Mouse (Mus musculus) CH12.LX (cell line): ENCODE results near the gene Gm47791. TPM values are rescaled to one million over a fixed set of nuclear protein-coding genes. Genes with fewer than 3 reads are reported as not detected.
A peak's percentile ranks its signal among the peaks of the same experiment; 100 is the strongest.

Source experiments
- DNase-seq: peaks from one replicate; pipeline ENCODE4 v3.0.0-alpha.2; 2013; ENCODE audit errors: extremely low read depth
- H3K27ac ChIP-seq: 2 replicates; pipeline ENCODE4 v1.5.1; 2012; ENCODE audit warnings: low read depth, mild to moderate bottlenecking, control low read depth, moderate library complexity; ENCODE audit not compliant: insufficient read depth
- H3K27me3 ChIP-seq: replicated peaks from 2 replicates; pipeline ENCODE3; 2012; ENCODE audit warnings: inconsistent platforms
- H3K36me3 ChIP-seq, 2 experiments: replicated peaks in 1 of 2; 2 replicates each; pipeline versions ENCODE3 to v1.6.1; 2012; ENCODE audit warnings: inconsistent platforms in 1 of 2, low read length in 1 of 2, mild to moderate bottlenecking in 1 of 2, mixed read lengths in 1 of 2, moderate library complexity in 1 of 2; ENCODE audit not compliant: control insufficient read depth in 1 of 2, insufficient read depth in 1 of 2
- H3K4me1 ChIP-seq, 2 experiments: 2 replicates each; pipeline ENCODE4 v1.6.1; 2012; ENCODE audit warnings: inconsistent platforms in 1 of 2, moderate library complexity in 1 of 2; ENCODE audit not compliant: insufficient read depth in 2 of 2, control insufficient read depth in 1 of 2
- H3K4me2 ChIP-seq: 2 replicates; pipeline ENCODE4 v1.6.1; 2012; ENCODE audit warnings: low read depth, mild to moderate bottlenecking, control low read depth; ENCODE audit not compliant: poor library complexity, insufficient read depth, severe bottlenecking
- H3K4me3 ChIP-seq, 3 experiments: fragments of 150-350 bp in 1 of 3; sonication (generic) in 1 of 3; replicated peaks in 1 of 3; 2 replicates each; pipeline versions ENCODE3 to v1.5.1; 2011 to 2012; ENCODE audit warnings: low read depth in 2 of 3, low read length in 2 of 3, mild to moderate bottlenecking in 2 of 3, moderate library complexity in 2 of 3, control low read depth in 1 of 3, improper control_type of control experiment in 1 of 3, inconsistent platforms in 1 of 3, mixed read lengths in 1 of 3; ENCODE audit not compliant: poor library complexity in 1 of 3
- H3K79me2 ChIP-seq: replicated peaks from 2 replicates; pipeline ENCODE4 v1.6.1; 2012; ENCODE audit warnings: mild to moderate bottlenecking, moderate library complexity; ENCODE audit not compliant: control insufficient read depth, poor library complexity, insufficient read depth, severe bottlenecking; ENCODE audit errors: extremely low read depth
- H3K9ac ChIP-seq: 2 replicates; pipeline ENCODE4 v1.6.1; 2012; ENCODE audit warnings: low read depth, mild to moderate bottlenecking, control low read depth, moderate library complexity; ENCODE audit not compliant: insufficient read depth
- H3K9me3 ChIP-seq: replicated peaks from 2 replicates; pipeline ENCODE3; 2012; ENCODE audit warnings: low read length, inconsistent platforms, mixed read lengths
- CHD1 ChIP-seq: IDR thresholded peaks from 2 replicates; pipeline ENCODE4 v1.6.1; 2012; ENCODE audit warnings: low read depth, low read length, improper control_type of control experiment, inconsistent platforms
- CHD2 ChIP-seq: IDR thresholded peaks from 2 replicates; pipeline ENCODE4 v1.6.1; 2011; ENCODE audit warnings: low read length, improper control_type of control experiment
- CTCF ChIP-seq, 2 experiments: IDR thresholded peaks in 1 of 2; conservative IDR thresholded peaks in 1 of 2; 2 replicates each; pipeline ENCODE4 v1.5.1; 2011 to 2012; ENCODE audit warnings: low read depth in 2 of 2, low read length in 2 of 2, improper control_type of control experiment in 1 of 2, inconsistent platforms in 1 of 2, mild to moderate bottlenecking in 1 of 2, moderate library complexity in 1 of 2
- EP300 ChIP-seq: IDR thresholded peaks from 2 replicates; pipeline ENCODE4 v1.6.1; 2011; ENCODE audit warnings: low read length, improper control_type of control experiment
- HCFC1 ChIP-seq: IDR thresholded peaks from 2 replicates; pipeline ENCODE4 v1.6.1; 2012; ENCODE audit warnings: low read depth, mild to moderate bottlenecking, inconsistent platforms, low read length, improper control_type of control experiment
- IRF4 ChIP-seq: IDR thresholded peaks from 2 replicates; pipeline ENCODE4 v1.6.1; 2014; ENCODE audit warnings: low read depth, mild to moderate bottlenecking, inconsistent platforms, low read length, improper control_type of control experiment
- JUN ChIP-seq: IDR thresholded peaks from 2 replicates; pipeline ENCODE4 v1.6.1; 2011; ENCODE audit warnings: low read depth, mild to moderate bottlenecking, low read length, improper control_type of control experiment, moderate library complexity; ENCODE audit not compliant: insufficient read depth
- KAT2A ChIP-seq: IDR thresholded peaks from 2 replicates; pipeline ENCODE4 v1.6.1; 2012; ENCODE audit warnings: low read length, improper control_type of control experiment, inconsistent platforms; ENCODE audit not compliant: insufficient replicate concordance
- MAX ChIP-seq: IDR thresholded peaks from 2 replicates; pipeline ENCODE4 v1.6.1; 2011; ENCODE audit warnings: low read length, improper control_type of control experiment
- MEF2A ChIP-seq: IDR thresholded peaks from 2 replicates; pipeline ENCODE4 v1.6.1; 2014; ENCODE audit warnings: low read depth, mild to moderate bottlenecking, inconsistent platforms, low read length, improper control_type of control experiment, borderline replicate concordance
- NELFE ChIP-seq: IDR thresholded peaks from 2 replicates; pipeline ENCODE4 v1.6.1; 2011; ENCODE audit warnings: low read depth, low read length, improper control_type of control experiment
- POLR2AphosphoS2 ChIP-seq: IDR thresholded peaks from 2 replicates; pipeline ENCODE4 v1.6.1; 2011; ENCODE audit warnings: low read depth, low read length, improper control_type of control experiment
- RAD21 ChIP-seq: IDR thresholded peaks from 2 replicates; pipeline ENCODE4 v1.6.1; 2011; ENCODE audit warnings: low read depth, mild to moderate bottlenecking, low read length, improper control_type of control experiment, moderate library complexity
- RCOR1 ChIP-seq: conservative IDR thresholded peaks from 2 replicates; pipeline ENCODE4 v1.6.1; 2012; ENCODE audit warnings: low read depth, mild to moderate bottlenecking, inconsistent platforms, low read length, improper control_type of control experiment
- SIN3A ChIP-seq: IDR thresholded peaks from 2 replicates; pipeline ENCODE4 v1.6.1; 2012; ENCODE audit warnings: low read length, improper control_type of control experiment, inconsistent platforms
- SMC3 ChIP-seq: IDR thresholded peaks from 2 replicates; pipeline ENCODE4 v1.6.1; 2011; ENCODE audit warnings: low read depth, low read length, improper control_type of control experiment
- ZKSCAN1 ChIP-seq: IDR thresholded peaks from 2 replicates; pipeline ENCODE4 v1.6.1; 2012; ENCODE audit warnings: low read depth, inconsistent platforms, low read length, improper control_type of control experiment, borderline replicate concordance
- dilution Hi-C: fragments of 300-500 bp; cut with MboI; formaldehyde crosslinking; loops from 2 replicates; pipeline ENCODE4 v1.14.3; 2020; ENCODE audit warnings: low sequenced_read_pairs; ENCODE audit not compliant: extremely low pct_unique_long_range_greater_than_20kb, extremely low pct_ligation_motif_present
- in situ Hi-C: fragments of 300-500 bp; cut with MboI; formaldehyde crosslinking; loops from 3 replicates; pipeline ENCODE4 v1.14.3; 2019; ENCODE audit warnings: low sequenced_read_pairs, low pct_ligation_motif_present, low pct_unique_long_range_greater_than_20kb, mixed read lengths
- polyA plus RNA-seq: library from polyadenylated mRNA; unstranded; fragments of >175 nt; gene quantifications from 2 replicates; pipeline ENCODE4 v1.2.1, GENCODE M21; 2012; ENCODE audit warnings: low read depth; ENCODE audit not compliant: insufficient read length
- total RNA-seq, 2 experiments: library from RNA; depleted of rRNA; stranded (reverse); fragments of 300-350 nt in 1 of 2; fragments of >200 nt in 1 of 2; gene quantifications; 2 replicates each; pipeline ENCODE4 v1.2.3; 2012 to 2014

Gm47791 gene
- total and polyA plus RNA-seq, 3 experiments = not detected

DNA sequence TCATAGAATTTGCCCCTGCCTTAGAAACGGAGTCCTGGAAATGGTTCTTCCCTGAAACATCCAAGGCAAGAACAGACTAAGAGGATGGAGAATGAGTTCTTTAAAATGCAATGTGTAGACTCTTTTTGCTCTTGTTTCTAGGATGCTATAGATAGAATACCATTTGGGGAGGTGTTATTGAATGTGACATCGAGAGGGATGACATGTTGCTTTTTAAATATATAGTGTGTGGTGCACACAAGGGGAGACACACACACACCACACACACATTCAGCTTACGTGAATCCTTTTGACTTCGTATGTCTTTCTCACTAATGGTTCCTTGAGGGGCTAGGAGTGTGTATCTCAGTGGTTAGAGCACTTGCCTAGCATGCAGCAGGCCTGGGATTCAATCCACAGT, 4.2 kb upstream of the Gm47791 start:
- Histone ChIP-seq H3K27me3 (no peaks in the 10 kb centered on the region), H3K9ac (no peak overlapping the region), H3K79me2 (no peaks in the 10 kb centered on the region), H3K36me3 (no peaks in the 10 kb centered on the region), H3K9me3 (no peaks in the 10 kb centered on the region), H3K4me1 (peaks cover 8 to 12% of the 10 kb centered on the region in 2 experiments; a peak in 3 of 4 replicates), H3K4me2 (no peak overlapping the region), H3K27ac (no peak overlapping the region), H3K4me3 (no peak overlapping the region)
- in situ Hi-C loops = loop anchor here (25.0 kb wide), 1 partner anchor 412 kb away; no protein-coding TSS in a partner anchor
- dilution Hi-C loops = no loop called here
- no peak for DNase-seq
- TF ChIP-seq CHD1 (no peak), SIN3A (no peak), CHD2 (no peak)

DNA sequence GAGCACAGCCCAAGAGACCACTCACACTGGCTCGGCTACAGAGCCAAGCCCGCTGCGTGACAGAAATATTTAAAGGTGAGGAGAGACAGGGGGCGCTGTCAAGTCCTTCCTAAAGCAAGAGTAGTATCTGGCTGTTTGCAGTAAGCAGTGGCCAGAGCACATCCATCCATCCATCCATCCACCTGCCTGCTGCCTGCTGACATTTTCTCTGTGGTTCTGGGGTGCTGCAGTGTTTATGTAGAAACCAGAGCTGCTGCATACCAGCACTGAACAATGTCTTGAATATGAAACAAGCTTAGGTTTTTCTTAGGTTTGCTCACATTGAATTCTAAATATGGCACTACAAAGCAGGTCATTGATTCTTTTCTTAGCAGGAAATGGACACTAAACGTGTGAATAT, 2.2 kb upstream of the Gm47791 start:
- H3K36me3 ChIP-seq = no peaks in the 10 kb centered on the region
- dilution Hi-C loops (no loop called here), in situ Hi-C loops (loop anchor here (25.0 kb wide), 1 partner anchor 211 kb away; no protein-coding TSS in a partner anchor)
- H3K27me3 ChIP-seq = no peaks in the 10 kb centered on the region
- no peak overlapping the region for H3K9ac ChIP-seq
- 0 out of 4 replicates have a peak, but pooled peaks cover 0 to 4% of the 10 kb centered on the region in 2 experiments for H3K4me1 ChIP-seq
- no peak overlapping the region for H3K27ac ChIP-seq
- H3K4me2 ChIP-seq = no peak overlapping the region
- no peaks in the 10 kb centered on the region for H3K9me3 ChIP-seq
- no peaks in the 10 kb centered on the region for H3K79me2 ChIP-seq
- no peak overlapping the region for H3K4me3 ChIP-seq
- no peak for TF ChIP-seq NELFE
- TF ChIP-seq KAT2A = no peak
- no peak for TF ChIP-seq MEF2A
- TF ChIP-seq SIN3A = no peak
- TF ChIP-seq RAD21 = no peak; the same call in none of the 2 replicates
- TF ChIP-seq IRF4 = no peak
- TF ChIP-seq HCFC1 = no peak
- TF ChIP-seq JUN = no peak
- TF ChIP-seq POLR2AphosphoS2 = no peak
- peak in 1 of 2 experiments; percentile 47; a peak in 2 of 4 replicates for TF ChIP-seq CTCF (conservative IDR thresholded peaks at IDR 0.05 in 1 of 2, IDR thresholded peaks at IDR 0.05 in 1 of 2; ENCODE audit: low read depth in 2 of 2, low read length in 2 of 2)
- TF ChIP-seq SMC3 = peak; percentile 21; the same call in 1 of the 2 replicates
- no peak for TF ChIP-seq RCOR1
- no peak for DNase-seq

DNA sequence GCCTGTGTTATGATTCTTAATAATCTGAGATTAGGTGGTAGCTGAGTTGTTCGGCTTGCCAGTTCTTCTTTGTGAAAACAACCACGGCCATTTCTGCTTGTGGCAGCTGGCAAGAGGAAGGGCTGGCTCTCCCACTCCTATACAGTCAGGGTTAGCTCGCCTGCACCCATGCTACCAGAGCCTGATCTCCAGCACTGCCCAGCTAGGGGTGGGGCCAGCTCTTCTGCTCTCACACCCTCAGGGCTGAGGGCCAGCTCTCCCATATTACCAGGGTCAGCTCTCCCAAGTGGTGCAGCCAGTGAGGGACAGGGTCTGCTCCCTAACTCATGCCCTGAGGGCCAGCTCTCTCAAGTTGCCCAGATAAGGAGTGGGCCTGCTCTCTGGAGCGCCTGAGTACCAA, 1.4 kb upstream of the Gm47791 start:
- dilution Hi-C loops (no loop called here), in situ Hi-C loops (loop anchor here (25.0 kb wide), 1 partner anchor 210 kb away; no protein-coding TSS in a partner anchor)
- Histone ChIP-seq H3K79me2 (no peaks in the 10 kb centered on the region), H3K4me1 (0 out of 4 replicates have a peak, but pooled peaks cover 0 to 4% of the 10 kb centered on the region in 2 experiments), H3K36me3 (no peaks in the 10 kb centered on the region), H3K4me3 (no peak overlapping the region), H3K27me3 (no peaks in the 10 kb centered on the region), H3K9ac (no peak overlapping the region), H3K9me3 (no peaks in the 10 kb centered on the region), H3K27ac (no peak overlapping the region), H3K4me2 (no peak overlapping the region)
- TF ChIP-seq RAD21 (no peak), HCFC1 (no peak), POLR2AphosphoS2 (no peak), SMC3 (no peak), EP300 (no peak), ZKSCAN1 (no peak), MAX (no peak), MEF2A (no peak), KAT2A (no peak)
- DNase-seq = no peak
